Mouse (Mus musculus): ENCODE measurements around the gene Gm4175.
"Not testable (repeated sequence)": the region's sequence is repeated elsewhere in the genome, so short reads cannot be mapped to it uniquely, and the experiment has no call there.

The Gm4175 gene

DNA sequence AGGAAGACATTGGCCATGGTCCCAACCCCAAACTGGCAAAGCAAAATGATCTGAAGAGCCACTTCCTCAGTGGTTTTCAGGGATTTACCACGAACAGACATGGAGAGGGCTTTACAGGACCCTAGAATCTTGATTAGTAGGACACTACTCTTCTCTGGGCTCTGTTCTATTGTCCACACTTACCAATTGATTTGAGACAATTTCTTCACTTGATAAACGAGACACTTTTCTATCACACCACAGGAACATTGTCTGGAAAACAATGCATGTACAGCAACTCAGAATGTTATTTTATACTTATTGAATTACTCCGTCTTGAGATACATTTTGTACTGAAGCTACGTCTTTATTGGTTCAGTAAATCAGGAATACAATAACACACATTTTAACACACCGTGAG, at the start of gene Gm4175:
TSS of gene Gm4175 (minus strand) at position 101 of the 400 bp plus-strand sequence.
- DNase-seq (ENCODE audit: low read depth in 2 of 2, low spot score in 2 of 2): not testable (repeated sequence)

DNA sequence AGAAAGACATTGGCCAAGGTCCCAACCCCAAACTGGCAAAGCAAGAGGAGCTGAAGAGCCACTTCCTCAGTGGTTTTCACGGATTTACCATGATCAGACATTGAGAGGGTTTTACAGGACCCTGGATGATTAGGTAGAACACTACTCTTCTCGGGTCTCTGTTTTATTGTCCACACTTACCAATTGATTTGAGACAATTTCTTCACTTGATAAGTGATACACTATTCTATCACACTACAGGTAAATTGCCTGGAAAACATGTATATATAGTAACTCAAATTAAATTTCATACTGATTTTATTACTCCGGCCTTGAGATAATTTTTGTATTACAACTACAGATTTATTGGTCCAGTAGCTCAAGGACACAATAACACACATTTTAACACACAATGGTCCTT, 35.4 kb upstream of the Gm4175 start, which contains the start of gene Gm4177:
TSS of gene Gm4177 (minus strand) at position 101 of the 400 bp plus-strand sequence.
- not testable (repeated sequence) for DNase-seq (ENCODE audit: low read depth in 2 of 2, low spot score in 2 of 2)

Measured in CD8-positive naive resting alpha-beta T cell, adult 2 months (primary cell).